Mouse (Mus musculus): ENCODE results near the gene Ttc30a2. TPM values are rescaled to one million over a fixed set of nuclear protein-coding genes. Genes with fewer than 3 reads are reported as not detected.

Gene Ttc30a2
- polyA plus RNA-seq, 1 experiment from 2014 or later, result 0.59 TPM

GRCm38 (mm10) chr2:75928011-75928410, 50.0 kb downstream of the Ttc30a2 start:
- no peaks in the 10 kb centered on the region for H3K27me3 ChIP-seq
- no peak for ATAC-seq (ENCODE audit: insufficient number of reproducible peaks, insufficient read depth, low FRiP score, low TSS enrichment, low read depth)
- WGBS, result 89% methylated on average over 3 of the region's 3 CpGs

GRCm38 (mm10) chr2:75926061-75926460, 51.9 kb downstream of the Ttc30a2 start:
- 80% methylated on average over 5 of the region's 5 CpGs for WGBS
- ATAC-seq (ENCODE audit: insufficient number of reproducible peaks, insufficient read depth, low FRiP score, low TSS enrichment, low read depth), result no peak
- H3K4me3 ChIP-seq (replicated peaks), result no peak overlapping the region

More at GRCm38 (mm10) chr2:75928011-75928410, 50.0 kb downstream of the Ttc30a2 start:
- no peak overlapping the region for H3K9ac ChIP-seq (replicated peaks)
- H3K9me3 ChIP-seq, result no peaks in the 10 kb centered on the region
- H3K4me3 ChIP-seq (replicated peaks), result no peak overlapping the region
- H3K36me3 ChIP-seq, result peaks cover 22% of the 10 kb centered on the region; the same call in 1 of the 2 replicates
- H3K4me2 ChIP-seq, result no peak overlapping the region
- H3K27ac ChIP-seq, result no peak overlapping the region
- peaks cover 16% of the 10 kb centered on the region for H3K4me1 ChIP-seq (replicated peaks)

More at GRCm38 (mm10) chr2:75926061-75926460, 51.9 kb downstream of the Ttc30a2 start:
- no peak overlapping the region for H3K9ac ChIP-seq (replicated peaks)
- no peak overlapping the region for H3K27ac ChIP-seq
- H3K4me2 ChIP-seq, result no peak overlapping the region
- peaks cover 7% of the 10 kb centered on the region; the same call in 1 of the 2 replicates for H3K4me1 ChIP-seq (replicated peaks)
- no peaks in the 10 kb centered on the region for H3K27me3 ChIP-seq
- H3K36me3 ChIP-seq, result peaks cover 19% of the 10 kb centered on the region; the same call in 1 of the 2 replicates
- H3K9me3 ChIP-seq, result no peaks in the 10 kb centered on the region

Other genes with a start within 250 kb of the Ttc30a2 start
- gene Agps, start 146.0 kb downstream of the Ttc30a2 start, polyA plus RNA-seq (2016; fragmentation: Nextera tagmentation; extraction: Ambion mirVana), result 45.1 and 47.8 TPM in 2 replicates
- gene Ttc30b, start 39.6 kb downstream of the Ttc30a2 start, polyA plus RNA-seq (2016; fragmentation: Nextera tagmentation; extraction: Ambion mirVana), result 9.2 and 9.9 TPM in 2 replicates
- 10.0 and 10.4 TPM in 2 replicates for gene Ttc30a1, start 3.8 kb upstream of the Ttc30a2 start, polyA plus RNA-seq (2016; fragmentation: Nextera tagmentation; extraction: Ambion mirVana)